Mouse (Mus musculus) skeletal muscle tissue, adult 2 months (tissue): ENCODE data around the gene Nodal.
"Not testable (repeated sequence)": the region's sequence is repeated elsewhere in the genome, so short reads cannot be mapped to it uniquely, and the experiment has no call there.

Experiments
- DNase-seq: peaks from one replicate; pipeline ENCODE4 v3.0.0-alpha.2; 2012; ENCODE audit warnings: low read depth, low spot score

The Nodal gene

GRCm38 (mm10) chr10:61428416-61428815 lies 10.6 kb downstream of the Nodal start:
- DNase-seq, result peak; percentile 56

- DNase-seq, result no peak
Measured at GRCm38 (mm10) chr10:61429043-61429442, 11.3 kb downstream of the Nodal start.

- no peak for DNase-seq
Measured at GRCm38 (mm10) chr10:61431375-61431774, 13.6 kb downstream of the Nodal start.

- no peak for DNase-seq
Measured at GRCm38 (mm10) chr10:61440202-61440800, 22.5 kb downstream of the Nodal start.

- DNase-seq, result no peak
Measured at GRCm38 (mm10) chr10:61443456-61443855, 25.7 kb downstream of the Nodal start.

- no peak for DNase-seq
Measured at GRCm38 (mm10) chr10:61443876-61444275, 26.1 kb downstream of the Nodal start.

- DNase-seq, result no peak
Measured at GRCm38 (mm10) chr10:61445016-61445415, 27.2 kb downstream of the Nodal start.

GRCm38 (mm10) chr10:61447581-61448353 lies 30.0 kb downstream of the Nodal start:
- no peak for DNase-seq

GRCm38 (mm10) chr10:61448834-61449233 lies 31.1 kb downstream of the Nodal start:
- DNase-seq, result no peak

GRCm38 (mm10) chr10:61451463-61451930 lies 33.7 kb downstream of the Nodal start:
- DNase-seq, result no peak

- DNase-seq, result no peak
Measured at GRCm38 (mm10) chr10:61451931-61452617, 34.3 kb downstream of the Nodal start.

- peak; percentile 97 for DNase-seq
Measured at GRCm38 (mm10) chr10:61452645-61453044, 34.9 kb downstream of the Nodal start, which contains the start of gene Eif4ebp2. TSS of gene Eif4ebp2 (minus strand) at chr10:61452661.

GRCm38 (mm10) chr10:61453171-61453570 lies 35.4 kb downstream of the Nodal start:
- not testable (repeated sequence) for DNase-seq

GRCm38 (mm10) chr10:61457182-61457581 lies 39.4 kb downstream of the Nodal start:
- no peak for DNase-seq

GRCm38 (mm10) chr10:61465009-61465408 lies 47.2 kb downstream of the Nodal start:
- peak; percentile 82 for DNase-seq

- DNase-seq, result no peak
Measured at GRCm38 (mm10) chr10:61466242-61466641, 48.5 kb downstream of the Nodal start.

GRCm38 (mm10) chr10:61466873-61467272 lies 49.1 kb downstream of the Nodal start:
- peak; percentile 58 for DNase-seq

GRCm38 (mm10) chr10:61468900-61469299 lies 51.1 kb downstream of the Nodal start:
- DNase-seq, result no peak

GRCm38 (mm10) chr10:61473640-61474039 lies 55.9 kb downstream of the Nodal start:
- peak; percentile 79 for DNase-seq

GRCm38 (mm10) chr10:61474344-61474743 lies 56.6 kb downstream of the Nodal start:
- DNase-seq, result no peak
